Mouse (Mus musculus): ENCODE data around the gene Kctd7.

- TF ChIP-seq SRF (IDR thresholded peaks at IDR 0.05; ENCODE audit: control insufficient read depth, insufficient read length, low read depth) (no peak), POLR2AphosphoS2 (IDR thresholded peaks at IDR 0.05; ENCODE audit: insufficient read length, low read depth) (no peak), POLR2A (IDR thresholded peaks at IDR 0.05; ENCODE audit: insufficient read length, low read depth) (no peak), TCF12 (IDR thresholded peaks at IDR 0.05; ENCODE audit: insufficient read depth, poor library complexity, severe bottlenecking) (no peak), MYOG (IDR thresholded peaks at IDR 0.05; ENCODE audit: control insufficient read depth in 1 of 3, insufficient read depth in 1 of 3, insufficient read length in 2 of 3, low read depth in 2 of 3) (no peak), E2F4 (IDR thresholded peaks at IDR 0.05; ENCODE audit: insufficient read depth) (no peak)
Measured at GRCm38 (mm10) chr5:130154286-130154685, 9.6 kb downstream of the Kctd7 start.
